Mouse (Mus musculus): ENCODE results near the gene Lst1.

DNA sequence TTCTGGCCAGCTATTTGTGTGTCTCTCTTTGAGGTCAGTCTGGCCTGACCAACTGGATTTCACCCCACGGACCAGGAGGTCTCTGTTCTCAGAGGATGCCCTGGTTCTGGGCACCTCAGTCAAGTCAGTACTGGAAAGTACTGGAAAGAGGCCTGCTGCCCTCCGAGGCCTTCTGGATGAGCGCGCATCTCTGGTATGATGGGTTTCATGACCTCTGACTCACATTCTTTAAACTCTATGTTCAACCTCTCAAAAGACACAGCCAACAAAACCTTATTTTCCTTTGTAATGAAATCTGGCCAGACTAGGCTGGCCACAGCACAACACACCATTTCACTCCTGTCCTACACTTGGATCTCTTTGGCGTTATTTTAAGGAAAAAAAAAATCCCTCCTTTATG is 37.2 kb upstream of the Lst1 start:
- TF ChIP-seq CTCF (IDR thresholded peaks at IDR 0.05; ENCODE audit: borderline replicate concordance, extremely low read depth, insufficient read depth, insufficient read length) (no peak), POLR2A (IDR thresholded peaks at IDR 0.05; ENCODE audit: borderline replicate concordance, extremely low read depth, insufficient read depth, insufficient read length, poor library complexity, severe bottlenecking) (no peak)
